Comparison of ENCODE assay signal across 9 mouse cellular contexts in the genomic region with DNA sequence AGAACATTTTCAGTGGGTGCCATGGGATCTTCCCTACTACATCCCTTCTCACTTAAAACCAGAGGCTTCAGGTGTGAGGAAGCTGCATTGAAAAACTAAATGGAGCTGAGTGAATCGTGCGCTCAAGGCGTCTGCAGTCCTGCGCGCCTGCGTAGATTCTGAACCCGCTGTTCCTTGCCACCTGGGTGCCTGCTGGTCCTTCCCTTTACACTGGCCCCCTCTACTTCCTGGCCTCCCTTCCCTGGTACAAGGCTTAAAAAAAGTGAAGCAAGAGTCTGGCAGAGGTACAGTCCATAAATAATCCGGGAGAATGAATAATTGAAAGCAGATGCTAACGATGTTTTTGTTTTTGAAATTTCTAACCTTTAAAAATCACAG. TPM values are rescaled to one million over a fixed set of nuclear protein-coding genes. Genes with fewer than 3 reads are reported as not detected.
DNase-seq lines count a peak whose midpoint lies in the region; ATAC-seq and TF ChIP-seq lines count a peak whose summit lies in the region.
"Had no signal": no experiment of that assay in that cellular context is flagged by ENCODE, and none has a peak within 500 bp of the region (broad histone marks: within the 10 kb centered on the region; RNA-seq: fewer than 3 reads in every experiment).

No protein-coding gene starts in this region.

- peak overlapping the region; percentile 58; the same call in 1 of the 2 replicates for H3K27ac ChIP-seq in forebrain, embryonic 11.5 days (ENCODE audit: low read depth, low read length)
- no peak overlapping the region for H3K27ac ChIP-seq in liver, embryonic 12.5 days

- H3K4me3 ChIP-seq in E14TG2a.4 (replicated peaks; ENCODE audit: low read length), result peak overlapping the region; percentile 75
- peak overlapping the region; percentile 37 for H3K4me3 ChIP-seq in forebrain, embryonic 11.5 days (ENCODE audit: low read depth, low read length)
- H3K4me3 ChIP-seq in liver, embryonic 12.5 days, result peak overlapping the region; percentile 48

- TF ChIP-seq CTCF in E14TG2a.4 (conservative IDR thresholded peaks at IDR 0.05; ENCODE audit: low read length), result no peak

- intact Hi-C loops in heart, postnatal 25 days (cut with DNase I), result no loop called here

- DNase-seq in heart, adult 11 months, result peak; percentile 58
- DNase-seq in heart, postnatal 25 days (ENCODE audit: low spot score), result no peak
- no peak for DNase-seq in forebrain, embryonic 11.5 days (ENCODE audit: low spot score)
- no peak for DNase-seq in right cerebral cortex, postnatal 25 days
- no peak for DNase-seq in Muller cell, postnatal 12 days (ENCODE audit: inconsistent ontology term)
- no peak for DNase-seq in urinary bladder, postnatal 4 days (ENCODE audit: low spot score in 2 of 2)

- peak; percentile 53 for ATAC-seq in forebrain, embryonic 11.5 days (replicated peaks; ENCODE audit: low FRiP score)
- 0 out of 2 replicates have a peak, but pooled peaks have one; percentile 3 for ATAC-seq in liver, embryonic 12.5 days

- H3K27me3 ChIP-seq in E14TG2a.4 (ENCODE audit: insufficient read depth, low read length), result peaks cover 59% of the 10 kb centered on the region
- peaks cover 25% of the 10 kb centered on the region for H3K27me3 ChIP-seq in forebrain, embryonic 11.5 days (ENCODE audit: control insufficient read depth, insufficient read depth, low read length)
- peaks cover 66% of the 10 kb centered on the region for H3K27me3 ChIP-seq in liver, embryonic 12.5 days (replicated peaks)
- H3K27me3 ChIP-seq: CH12.LX had no signal

- 7% methylated on average over 9 of the region's 9 CpGs for WGBS in forebrain, embryonic 11.5 days
- WGBS in liver, embryonic 12.5 days (ENCODE audit: insufficient replicate concordance), result 9% methylated on average over 9 of the region's 9 CpGs

- H3K9ac ChIP-seq in forebrain, embryonic 11.5 days (ENCODE audit: low read length), result peak overlapping the region; percentile 59
- no peak overlapping the region; the same call in 1 of the 2 replicates for H3K9ac ChIP-seq in liver, embryonic 12.5 days

- no peaks in the 10 kb centered on the region for H3K36me3 ChIP-seq in E14TG2a.4 (ENCODE audit: insufficient read depth, low read length)
- no peaks in the 10 kb centered on the region for H3K36me3 ChIP-seq in forebrain, embryonic 11.5 days (ENCODE audit: control insufficient read depth, insufficient read depth, low read length)
- no peaks in the 10 kb centered on the region for H3K36me3 ChIP-seq in liver, embryonic 12.5 days

- no peaks in the 10 kb centered on the region for H3K9me3 ChIP-seq in E14TG2a.4 (ENCODE audit: low read length)
- H3K9me3 ChIP-seq in forebrain, embryonic 11.5 days (ENCODE audit: control insufficient read depth, low read length), result no peaks in the 10 kb centered on the region
- H3K9me3 ChIP-seq in liver, embryonic 12.5 days (replicated peaks), result no peaks in the 10 kb centered on the region

- H3K4me1 ChIP-seq in E14TG2a.4 (replicated peaks; ENCODE audit: low read depth, low read length), result peaks cover 35% of the 10 kb centered on the region
- H3K4me1 ChIP-seq in forebrain, embryonic 11.5 days (replicated peaks; ENCODE audit: control insufficient read depth, insufficient read depth, low read length), result peaks cover 15% of the 10 kb centered on the region
- H3K4me1 ChIP-seq in liver, embryonic 12.5 days, result peaks cover 6% of the 10 kb centered on the region; the same call in 1 of the 2 replicates

- peak overlapping the region; percentile 49 for H3K4me2 ChIP-seq in forebrain, embryonic 11.5 days (ENCODE audit: low read depth, low read length, severe bottlenecking)
- peak overlapping the region; percentile 69 for H3K4me2 ChIP-seq in liver, embryonic 12.5 days

RNA-seq across cellular contexts. Expression of gene Nrn1, which starts 1.7 kb away (rescaled TPM):
- 1 to 10 TPM; 2.9 to 3.4 TPM for total RNA-seq in heart, postnatal 25 days (2021)
- 36.6 and 36.7 TPM in 2 replicates for polyA plus RNA-seq in forebrain, embryonic 11.5 days (2014; fragmentation: Nextera tagmentation; extraction: Ambion mirVana)
- 2.1 and 2.5 TPM in 2 replicates for polyA plus RNA-seq in liver, embryonic 12.5 days (2016; fragmentation: Nextera tagmentation; extraction: Ambion mirVana)
- total RNA-seq: CH12.LX had no signal

Comparison
In these comparisons a context has a peak if more than half of its experiments do, and no peak if none do; other contexts are left out.
1. RNA of gene Nrn1, which starts 1.7 kb away (polyA plus RNA-seq): 36.6 to 36.7 TPM in forebrain, embryonic 11.5 days; 2.1 to 2.5 TPM in liver, embryonic 12.5 days; every median in the first group is over 10 times any median in the second.
2. Peak in every context shown above with its lines, with median percentiles within 50 percentile points of each other: H3K4me3 ChIP-seq.